ENCODE assay signal across 9 mouse cellular contexts in the genomic region with DNA sequence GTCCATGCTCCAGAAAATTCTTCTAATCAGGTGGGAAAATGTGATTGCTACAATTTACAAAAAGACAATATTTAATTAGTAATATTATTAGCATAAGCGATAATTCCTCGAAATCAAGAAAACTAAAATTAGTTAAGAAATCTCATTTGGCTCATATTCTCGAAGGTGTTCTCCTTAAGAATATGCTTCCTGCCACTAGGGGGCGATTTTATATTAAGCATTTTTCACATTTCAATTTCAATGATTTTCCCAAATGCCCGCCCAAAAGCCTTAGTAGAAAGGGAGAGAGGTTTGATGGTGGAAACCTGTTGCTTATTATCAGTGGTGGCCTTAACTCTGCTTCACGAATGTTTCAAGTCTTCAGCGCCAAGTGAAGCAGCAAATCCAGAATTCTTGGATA.
DNase-seq lines count a peak whose midpoint lies in the region; ATAC-seq and TF ChIP-seq lines count a peak whose summit lies in the region.
"Had no signal": no experiment of that assay in that cellular context is flagged by ENCODE, and none has a peak within 500 bp of the region (broad histone marks: within the 10 kb centered on the region; RNA-seq: fewer than 3 reads in every experiment).

No protein-coding gene starts in this region.

- no peaks in the 10 kb centered on the region for H3K4me1 ChIP-seq in kidney, embryonic 16.5 days (ENCODE audit: insufficient read depth, low read length)
- H3K4me1 ChIP-seq in stomach, postnatal 0 days (replicated peaks; ENCODE audit: control insufficient read depth, insufficient read depth): no peaks in the 10 kb centered on the region
- H3K4me1 ChIP-seq: limb, embryonic 13.5 days had no signal

- no peak overlapping the region for H3K9ac ChIP-seq in kidney, embryonic 16.5 days (replicated peaks; ENCODE audit: low read length)
- no peak overlapping the region for H3K9ac ChIP-seq in stomach, postnatal 0 days (ENCODE audit: low read length)
- H3K9ac ChIP-seq: limb, embryonic 13.5 days had no signal

- no peaks in the 10 kb centered on the region for H3K27me3 ChIP-seq in kidney, embryonic 16.5 days (ENCODE audit: insufficient read depth, low read length)
- H3K27me3 ChIP-seq in stomach, postnatal 0 days (ENCODE audit: control insufficient read depth, insufficient read depth, low read length): no peaks in the 10 kb centered on the region
- H3K27me3 ChIP-seq: limb, embryonic 13.5 days had no signal

- no peak overlapping the region for H3K4me3 ChIP-seq in kidney, embryonic 16.5 days (ENCODE audit: low read length)
- no peak overlapping the region for H3K4me3 ChIP-seq in stomach, postnatal 0 days (ENCODE audit: low read depth, low read length)
- H3K4me3 ChIP-seq: limb, embryonic 13.5 days had no signal

- 35% methylated on average over 7 of the region's 7 CpGs for WGBS in kidney, embryonic 16.5 days
- 32% methylated on average over 7 of the region's 7 CpGs for WGBS in stomach, postnatal 0 days

- H3K27ac ChIP-seq in kidney, embryonic 16.5 days (ENCODE audit: low read length): no peak overlapping the region
- H3K27ac ChIP-seq in stomach, postnatal 0 days (replicated peaks): no peak overlapping the region
- H3K27ac ChIP-seq: limb, embryonic 13.5 days had no signal

- no peaks in the 10 kb centered on the region for H3K36me3 ChIP-seq in kidney, embryonic 16.5 days (ENCODE audit: insufficient read depth, low read length)
- H3K36me3 ChIP-seq in stomach, postnatal 0 days (ENCODE audit: control insufficient read depth, insufficient read depth, low read length): no peaks in the 10 kb centered on the region
- H3K36me3 ChIP-seq: limb, embryonic 13.5 days had no signal

- no peak overlapping the region for H3K4me2 ChIP-seq in kidney, embryonic 16.5 days (replicated peaks; ENCODE audit: low read depth, low read length)
- no peak overlapping the region for H3K4me2 ChIP-seq in stomach, postnatal 0 days (replicated peaks; ENCODE audit: low read depth)
- H3K4me2 ChIP-seq: limb, embryonic 13.5 days had no signal

- TF ChIP-seq CTCF in stomach, postnatal 0 days (IDR thresholded peaks at IDR 0.05; ENCODE audit: low read depth): peak; percentile 68

- DNase-seq in kidney, adult 9 months: peak; percentile 38
- DNase-seq in right cerebral cortex, adult 2 months (ENCODE audit: low spot score in 2 of 2): peak; percentile 2 to 16
- DNase-seq in right cerebral cortex, postnatal 36 days (ENCODE audit: low spot score in 2 of 2): no peak
- DNase-seq in cerebellum, postnatal 10 days: peak; percentile 69 to 86
- DNase-seq in stomach, postnatal 0 days (ENCODE audit: low spot score): no peak
- no peak for DNase-seq in ovary, adult 18-20 months (ENCODE audit: low spot score)
- no peak for DNase-seq in neural tube, embryonic 10.5 days (ENCODE audit: extremely low spot score, low spot score)

- TF ChIP-seq EP300 in stomach, postnatal 0 days (optimal IDR thresholded peaks at IDR 0.05): no peak

- no peak for ATAC-seq in kidney, embryonic 16.5 days (ENCODE audit: low FRiP score, low TSS enrichment)
- ATAC-seq in stomach, postnatal 0 days (ENCODE audit: low FRiP score, low TSS enrichment): no peak

- H3K9me3 ChIP-seq in kidney, embryonic 16.5 days (ENCODE audit: low read length): no peaks in the 10 kb centered on the region
- H3K9me3 ChIP-seq in stomach, postnatal 0 days (ENCODE audit: control insufficient read depth, low read length): no peaks in the 10 kb centered on the region
- H3K9me3 ChIP-seq: limb, embryonic 13.5 days had no signal

Comparison
In these comparisons a context has a peak if more than half of its experiments do, and no peak if none do; other contexts are left out.
1. DNase-seq: peak in kidney, adult 9 months (single experiment), right cerebral cortex, adult 2 months (2 of 2) and cerebellum, postnatal 10 days (2 of 2); none in right cerebral cortex, postnatal 36 days (0 of 2), stomach, postnatal 0 days (single experiment), ovary, adult 18-20 months (single experiment) and neural tube, embryonic 10.5 days (single experiment).